Mouse (Mus musculus) forebrain, embryonic 16.5 days (tissue): ENCODE results near the gene Tnp1. TPM values are rescaled to one million over a fixed set of nuclear protein-coding genes. Genes with fewer than 3 reads are reported as not detected.

Source experiments
- ATAC-seq: fragments of 200-750 bp; cut with Nextera tagmentation; 2 replicates; pipeline ENCODE4 v1.8.0; 2017; ENCODE audit warnings: mild to moderate bottlenecking, moderate library complexity
- H3K27ac ChIP-seq: fragments of 300-500 bp; sonication (generic); 2 replicates; pipeline ENCODE4 v1.5.1; 2014; ENCODE audit warnings: low read length, control low read depth
- H3K27me3 ChIP-seq: fragments of 300-500 bp; sonication (generic); replicated peaks from 2 replicates; pipeline ENCODE4 v1.6.1; 2014; ENCODE audit warnings: low read length; ENCODE audit not compliant: control insufficient read depth, insufficient read depth
- H3K36me3 ChIP-seq: fragments of 300-500 bp; sonication (generic); 2 replicates; pipeline ENCODE4 v1.6.1; 2014; ENCODE audit not compliant: control insufficient read depth, insufficient read depth
- H3K4me1 ChIP-seq: fragments of 300-500 bp; sonication (generic); replicated peaks from 2 replicates; pipeline ENCODE4 v1.6.1; 2014; ENCODE audit warnings: low read length; ENCODE audit not compliant: control insufficient read depth, insufficient read depth
- H3K4me2 ChIP-seq: fragments of 300-500 bp; sonication (generic); 2 replicates; pipeline ENCODE4 v1.6.1; 2014; ENCODE audit warnings: mild to moderate bottlenecking, low read length, control low read depth
- H3K4me3 ChIP-seq: fragments of 300-500 bp; sonication (generic); replicated peaks from 2 replicates; pipeline ENCODE4 v1.5.1; 2014; ENCODE audit warnings: mild to moderate bottlenecking, low read length, control low read depth
- H3K9ac ChIP-seq: fragments of 300-500 bp; sonication (generic); replicated peaks from 2 replicates; pipeline ENCODE4 v1.6.1; 2014; ENCODE audit warnings: low read depth, low read length, control low read depth
- H3K9me3 ChIP-seq: fragments of 300-500 bp; sonication (generic); 2 replicates; pipeline ENCODE4 v1.6.1; 2016; ENCODE audit warnings: low read length; ENCODE audit not compliant: control insufficient read depth
- WGBS: fragments of 180-500 bp; shearing (Covaris S2); extraction: QIAGEN DNeasy Blood & Tissue Kit; methylation state at CpG from one replicate; pipeline ENCODE4 v1.1.7; 2014; 5-methylcytosine and 5-hydroxymethylcytosine counted together
- polyA plus RNA-seq: library from polyadenylated mRNA; unstranded; fragments of >200 nt; fragmentation: Nextera tagmentation; extraction: Ambion mirVana; gene quantifications from 2 replicates; pipeline ENCODE4 v1.2.1, GENCODE M21; 2015

Tnp1 gene
- polyA plus RNA-seq, 1 experiment from 2014 or later, result not detected

- Histone ChIP-seq H3K36me3 (no peaks in the 10 kb centered on the region), H3K9me3 (no peaks in the 10 kb centered on the region), H3K4me3 (no peak overlapping the region), H3K9ac (no peak overlapping the region), H3K4me2 (no peak overlapping the region), H3K27me3 (no peaks in the 10 kb centered on the region), H3K4me1 (no peaks in the 10 kb centered on the region), H3K27ac (no peak overlapping the region)
- no peak for ATAC-seq
- 72% methylated on average over 4 of the region's 4 CpGs for WGBS
Measured at GRCm38 (mm10) chr1:73027381-73027780, 11.7 kb upstream of the Tnp1 start.

DNA sequence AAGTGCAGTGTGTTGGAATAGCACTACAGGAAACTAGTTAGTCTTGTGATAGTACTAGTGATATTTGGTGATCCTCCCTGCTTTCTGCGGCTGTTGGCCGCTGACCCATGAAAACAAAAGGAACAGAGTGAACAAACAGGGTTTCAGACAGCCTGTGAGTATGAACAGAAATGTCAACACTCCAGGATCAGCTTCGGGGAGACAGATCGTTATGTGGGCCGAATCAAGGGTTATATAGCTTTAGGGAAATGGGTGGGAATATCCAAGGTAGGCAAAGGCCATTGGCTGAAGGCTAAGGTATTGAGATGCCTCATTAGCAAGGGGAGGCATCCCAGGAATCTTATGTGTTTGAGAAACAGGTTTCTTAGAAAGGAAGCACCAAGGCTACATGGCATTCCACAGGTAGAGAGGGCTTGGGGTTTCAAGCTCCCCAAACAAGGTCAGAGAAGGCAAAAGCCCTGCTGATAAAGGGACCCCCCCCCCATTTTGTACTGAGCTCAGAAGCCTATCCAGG, 11.1 kb upstream of the Tnp1 start:
- Histone ChIP-seq H3K27ac (no peak overlapping the region), H3K4me2 (no peak overlapping the region), H3K9me3 (no peaks in the 10 kb centered on the region), H3K27me3 (no peaks in the 10 kb centered on the region), H3K36me3 (no peaks in the 10 kb centered on the region), H3K4me1 (no peaks in the 10 kb centered on the region), H3K4me3 (no peak overlapping the region), H3K9ac (no peak overlapping the region)
- ATAC-seq, result no peak
- WGBS, result 61% methylated on average over 5 of the region's 5 CpGs

DNA sequence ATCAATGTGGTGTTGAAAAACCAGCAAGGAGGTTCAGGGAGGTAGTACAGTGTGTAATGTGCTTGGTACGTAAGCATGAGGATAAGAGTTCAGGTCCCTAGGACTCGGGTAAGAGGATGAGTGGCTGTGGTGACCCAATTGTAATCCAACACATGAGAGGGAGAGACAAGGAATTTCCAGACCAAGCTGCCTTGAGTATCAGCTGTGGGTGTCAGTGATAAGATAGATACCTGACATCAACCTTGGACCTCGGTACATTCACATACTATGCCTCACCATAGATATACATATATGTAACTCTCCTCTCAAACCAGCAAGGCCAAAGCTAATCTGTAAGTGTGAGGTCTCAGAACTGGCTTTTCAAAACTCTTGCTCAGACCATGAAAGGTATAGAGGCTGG, 10.4 kb upstream of the Tnp1 start:
- Histone ChIP-seq H3K4me1 (no peaks in the 10 kb centered on the region), H3K36me3 (no peaks in the 10 kb centered on the region), H3K27me3 (no peaks in the 10 kb centered on the region), H3K9me3 (no peaks in the 10 kb centered on the region), H3K4me3 (no peak overlapping the region), H3K9ac (no peak overlapping the region), H3K4me2 (no peak overlapping the region), H3K27ac (no peak overlapping the region)
- 95% methylated on average over 3 of the region's 3 CpGs for WGBS
- no peak for ATAC-seq

GRCm38 (mm10) chr1:73006847-73007246, 8.9 kb downstream of the Tnp1 start:
- no peak for ATAC-seq
- Histone ChIP-seq H3K4me1 (no peaks in the 10 kb centered on the region), H3K4me3 (no peak overlapping the region), H3K36me3 (no peaks in the 10 kb centered on the region), H3K4me2 (no peak overlapping the region), H3K9ac (no peak overlapping the region), H3K27ac (no peak overlapping the region), H3K9me3 (no peaks in the 10 kb centered on the region), H3K27me3 (no peaks in the 10 kb centered on the region)
- WGBS, result 97% methylated on average over 1 of the region's 1 CpGs

DNA sequence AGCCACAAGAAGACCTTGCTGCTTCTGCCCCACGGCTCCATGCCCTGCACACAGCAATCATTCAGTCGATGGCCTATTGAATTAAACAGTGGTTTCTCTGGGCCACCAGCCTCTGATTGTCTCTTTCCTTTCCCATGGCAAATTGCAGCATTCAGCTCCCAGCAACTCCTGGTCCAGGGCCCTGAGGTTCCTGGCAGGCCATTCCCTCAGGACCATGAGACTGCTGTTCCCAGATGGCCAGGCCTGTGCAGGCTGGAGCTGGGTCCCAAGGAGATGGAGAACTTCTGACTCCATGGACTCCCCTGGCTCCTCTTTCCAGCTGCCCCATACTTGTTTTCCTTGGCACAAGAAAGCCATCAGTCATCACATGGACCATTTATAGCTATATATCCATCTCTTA, 10.8 kb downstream of the Tnp1 start:
- Histone ChIP-seq H3K27ac (no peak overlapping the region), H3K9me3 (no peaks in the 10 kb centered on the region), H3K36me3 (no peaks in the 10 kb centered on the region), H3K27me3 (no peaks in the 10 kb centered on the region), H3K9ac (no peak overlapping the region), H3K4me3 (no peak overlapping the region), H3K4me2 (no peak overlapping the region), H3K4me1 (no peaks in the 10 kb centered on the region)
- 83% methylated on average over 2 of the region's 2 CpGs for WGBS
- no peak for ATAC-seq

DNA sequence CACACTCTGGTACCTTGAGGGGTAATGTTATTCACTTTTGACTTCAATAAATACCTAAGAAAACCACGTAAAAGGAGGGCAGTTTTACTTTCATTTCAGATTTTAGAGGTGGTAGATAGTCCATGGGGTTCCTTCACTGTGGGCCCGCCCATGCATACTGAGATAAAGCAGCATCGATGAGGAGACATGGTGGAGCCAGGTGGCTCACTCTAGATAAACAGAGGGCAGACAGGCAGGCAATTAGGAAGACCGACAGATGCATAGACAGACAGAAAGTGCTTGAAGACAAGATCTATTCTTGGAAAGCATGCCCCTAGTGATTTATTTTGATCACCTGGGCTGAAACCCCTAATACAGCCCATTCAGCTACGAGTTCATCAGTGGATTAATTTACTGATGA, 13.1 kb downstream of the Tnp1 start:
- Histone ChIP-seq H3K27ac (no peak overlapping the region), H3K4me3 (no peak overlapping the region), H3K9me3 (no peaks in the 10 kb centered on the region), H3K4me2 (no peak overlapping the region), H3K27me3 (no peaks in the 10 kb centered on the region), H3K9ac (no peak overlapping the region), H3K36me3 (no peaks in the 10 kb centered on the region), H3K4me1 (no peaks in the 10 kb centered on the region)
- WGBS, result 84% methylated on average over 5 of the region's 5 CpGs
- ATAC-seq, result no peak

GRCm38 (mm10) chr1:73001961-73002360, 13.7 kb downstream of the Tnp1 start:
- H3K27me3 ChIP-seq, result no peaks in the 10 kb centered on the region
- WGBS, result 89% methylated on average over 5 of the region's 5 CpGs
- no peaks in the 10 kb centered on the region for H3K4me1 ChIP-seq
- H3K27ac ChIP-seq, result no peak overlapping the region
- H3K4me3 ChIP-seq, result no peak overlapping the region
- H3K4me2 ChIP-seq, result no peak overlapping the region
- H3K36me3 ChIP-seq, result no peaks in the 10 kb centered on the region
- no peak for ATAC-seq
- H3K9ac ChIP-seq, result no peak overlapping the region
- H3K9me3 ChIP-seq, result no peaks in the 10 kb centered on the region

DNA sequence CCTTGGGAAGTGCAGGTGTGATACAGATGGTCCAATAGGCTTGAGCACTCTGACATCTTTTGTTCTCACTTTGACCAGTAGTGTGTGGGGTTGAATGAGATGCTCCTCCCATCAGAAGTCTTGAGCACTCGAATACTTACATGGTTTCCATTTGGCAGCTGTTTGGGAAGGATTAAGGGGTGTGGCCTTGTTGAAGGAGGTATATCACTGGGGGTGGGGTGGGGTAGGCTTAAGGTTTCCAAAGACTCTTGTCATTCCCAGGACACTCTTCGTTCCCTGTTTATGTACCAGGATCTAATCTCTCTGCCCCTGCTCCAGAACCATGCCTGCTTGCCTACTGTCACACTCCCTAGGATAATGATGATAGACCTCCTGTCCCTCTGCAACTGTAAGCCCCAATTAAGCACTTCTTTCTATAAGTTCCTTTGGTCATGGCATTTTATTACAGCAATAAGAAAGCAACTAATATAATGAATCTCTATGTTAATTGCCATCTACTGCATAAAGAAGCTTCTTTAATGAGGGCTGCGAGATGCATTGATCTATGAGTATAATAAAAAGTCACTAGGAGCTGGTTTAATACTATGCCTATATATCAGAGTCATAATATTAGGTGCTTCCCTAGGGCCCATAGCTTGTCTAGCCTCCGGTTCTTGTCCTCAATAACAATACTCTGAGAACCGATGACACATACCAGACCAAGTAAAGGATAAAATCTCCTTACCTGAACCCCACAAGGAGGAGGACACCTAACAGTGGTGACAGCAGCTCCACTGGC, 20.8 kb downstream of the Tnp1 start:
- Histone ChIP-seq H3K27ac (no peak overlapping the region), H3K4me3 (no peak overlapping the region), H3K36me3 (no peaks in the 10 kb centered on the region), H3K9me3 (no peaks in the 10 kb centered on the region), H3K4me2 (no peak overlapping the region), H3K27me3 (no peaks in the 10 kb centered on the region), H3K9ac (no peak overlapping the region), H3K4me1 (no peaks in the 10 kb centered on the region)
- 93% methylated on average over 5 of the region's 5 CpGs for WGBS
- ATAC-seq, result no peak

GRCm38 (mm10) chr1:72992944-72993464, 22.7 kb downstream of the Tnp1 start:
- no peaks in the 10 kb centered on the region for H3K9me3 ChIP-seq
- H3K27ac ChIP-seq, result no peak overlapping the region
- 72% methylated on average over 2 of the region's 2 CpGs for WGBS
- H3K9ac ChIP-seq, result no peak overlapping the region
- H3K36me3 ChIP-seq, result no peaks in the 10 kb centered on the region
- no peak overlapping the region for H3K4me2 ChIP-seq
- no peaks in the 10 kb centered on the region for H3K27me3 ChIP-seq
- no peak overlapping the region for H3K4me3 ChIP-seq
- H3K4me1 ChIP-seq, result no peaks in the 10 kb centered on the region
- no peak for ATAC-seq
